Mouse (Mus musculus) limb, embryonic 13.5 days (tissue): ENCODE results near the gene 4930568D16Rik. TPM values are rescaled to one million over a fixed set of nuclear protein-coding genes. Genes with fewer than 3 reads are reported as not detected.

ENCODE experiments used
- ATAC-seq: fragments of 200-750 bp; cut with Nextera tagmentation; 2 replicates; pipeline ENCODE4 v1.8.0; 2017; ENCODE audit warnings: low read depth, moderate number of reproducible peaks, moderate TSS enrichment; ENCODE audit not compliant: low FRiP score
- H3K27ac ChIP-seq: fragments of 300-500 bp; sonication (generic); 2 replicates; pipeline ENCODE4 v1.5.1; 2015; ENCODE audit warnings: inconsistent platforms, mild to moderate bottlenecking, moderate library complexity
- H3K27me3 ChIP-seq: fragments of 300-500 bp; sonication (generic); 2 replicates; pipeline ENCODE4 v1.6.1; 2015; ENCODE audit warnings: mild to moderate bottlenecking, inconsistent platforms
- H3K36me3 ChIP-seq: fragments of 300-500 bp; sonication (generic); 2 replicates; pipeline ENCODE4 v1.6.1; 2015; ENCODE audit warnings: inconsistent platforms, mild to moderate bottlenecking, moderate library complexity
- H3K4me1 ChIP-seq: fragments of 300-500 bp; sonication (generic); 2 replicates; pipeline ENCODE4 v1.6.1; 2015; ENCODE audit warnings: inconsistent platforms
- H3K4me2 ChIP-seq: fragments of 300-500 bp; sonication (generic); replicated peaks from 2 replicates; pipeline ENCODE4 v1.6.1; 2015; ENCODE audit warnings: inconsistent platforms, mild to moderate bottlenecking, moderate library complexity
- H3K4me3 ChIP-seq: fragments of 300-500 bp; sonication (generic); 2 replicates; pipeline ENCODE4 v1.5.1; 2015; ENCODE audit warnings: moderate library complexity, mild to moderate bottlenecking, inconsistent platforms
- H3K9ac ChIP-seq: fragments of 300-500 bp; sonication (generic); 2 replicates; pipeline ENCODE4 v1.6.1; 2015; ENCODE audit warnings: mild to moderate bottlenecking, inconsistent platforms
- H3K9me3 ChIP-seq: fragments of 300-500 bp; sonication (generic); 2 replicates; pipeline ENCODE4 v1.6.1; 2016; ENCODE audit warnings: inconsistent platforms
- WGBS: fragments of 180-500 bp; shearing (Covaris S2); methylation state at CpG from one replicate; pipeline ENCODE4 v1.1.7; 2015; 5-methylcytosine and 5-hydroxymethylcytosine counted together
- polyA plus RNA-seq: library from polyadenylated mRNA; unstranded; fragments of >200 nt; fragmentation: Nextera tagmentation; extraction: Ambion mirVana; gene quantifications from 2 replicates; pipeline ENCODE4 v1.2.1, GENCODE M21; 2015

4930568D16Rik gene
- not detected in 2 replicates for polyA plus RNA-seq

DNA sequence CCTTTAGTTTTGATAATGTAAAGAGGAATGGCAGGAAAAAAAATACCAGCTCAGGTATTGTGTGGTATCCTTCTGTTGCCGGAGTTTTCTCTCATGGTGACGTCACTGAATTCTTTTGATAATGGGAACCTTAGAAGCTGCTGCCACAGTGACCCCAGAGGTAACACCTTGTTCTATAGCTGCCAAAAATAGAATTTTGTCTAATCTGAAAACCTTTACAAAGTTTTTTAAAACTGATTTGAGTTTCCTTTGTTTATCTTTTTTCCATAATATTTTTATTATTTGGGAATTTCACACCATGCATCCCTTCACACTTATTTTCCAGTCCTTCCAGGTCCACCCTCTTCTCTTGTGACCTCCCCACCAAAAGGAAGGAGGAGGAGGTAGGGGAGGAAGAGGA is at the start of gene 4930568D16Rik:
Gene 4930568D16Rik (minus strand): TSS at position 101 of the 400 bp plus-strand sequence.
- Histone ChIP-seq H3K4me3 (no peak within 1 kb of the TSS), H3K27ac (no peak within 1 kb of the TSS), H3K9ac (no peak within 1 kb of the TSS), H3K36me3 (no peaks in the 10 kb centered on the region), H3K9me3 (peaks cover 5% of the 10 kb centered on the region), H3K4me1 (no peaks in the 10 kb centered on the region; the same call in 1 of the 2 replicates), H3K4me2 (no peak within 1 kb of the TSS), H3K27me3 (no peaks in the 10 kb centered on the region)
- no peak for ATAC-seq
- WGBS, result 71% methylated on average over 2 of the region's 2 CpGs

DNA sequence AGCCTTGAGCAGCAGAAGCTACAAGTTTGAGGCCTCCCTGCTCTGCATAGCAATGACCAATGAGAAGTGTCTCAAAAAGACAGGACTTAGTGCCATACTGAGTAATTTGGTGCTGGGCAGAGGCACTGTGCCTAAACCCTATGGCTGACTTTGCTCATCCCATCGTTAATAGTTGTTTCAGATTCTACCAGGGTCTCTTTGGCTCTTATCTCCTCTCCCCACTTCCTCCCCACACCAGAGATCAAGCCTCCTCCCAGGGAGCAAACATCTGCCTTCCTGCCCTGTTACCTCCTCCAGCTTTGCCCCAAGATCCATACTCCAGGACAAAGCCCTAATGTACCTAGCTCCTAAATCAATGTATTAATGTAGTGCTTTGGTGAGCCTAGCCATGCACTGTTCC is 49.7 kb upstream of the 4930568D16Rik start:
- WGBS, result 80% methylated on average over 1 of the region's 1 CpGs
- Histone ChIP-seq H3K4me2 (no peak overlapping the region), H3K27ac (no peak overlapping the region), H3K36me3 (peaks cover 12% of the 10 kb centered on the region), H3K4me1 (no peaks in the 10 kb centered on the region), H3K4me3 (no peak overlapping the region), H3K9me3 (peaks cover 12% of the 10 kb centered on the region), H3K9ac (no peak overlapping the region), H3K27me3 (no peaks in the 10 kb centered on the region)
- no peak for ATAC-seq

DNA sequence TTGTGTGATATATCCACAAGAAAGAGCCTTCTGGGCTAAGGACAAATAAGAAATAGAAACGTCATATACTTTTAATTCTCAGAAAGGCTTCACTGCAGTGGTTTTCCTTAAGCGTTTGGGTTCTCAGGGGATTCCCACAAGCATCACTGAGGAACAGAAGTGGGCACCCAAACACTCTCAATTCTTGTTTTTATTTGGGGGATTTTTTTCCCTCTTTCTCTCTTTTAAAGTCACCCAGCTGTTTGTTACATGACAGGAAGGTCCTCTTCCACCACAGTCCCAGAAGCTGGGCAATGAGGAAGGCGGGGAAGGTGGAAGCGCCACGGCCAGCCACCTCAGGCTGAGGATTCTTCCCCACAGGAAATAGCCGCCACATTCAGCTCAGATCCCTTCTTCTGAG is 48.9 kb upstream of the 4930568D16Rik start:
- ATAC-seq, result no peak
- 84% methylated on average over 6 of the region's 6 CpGs for WGBS

DNA sequence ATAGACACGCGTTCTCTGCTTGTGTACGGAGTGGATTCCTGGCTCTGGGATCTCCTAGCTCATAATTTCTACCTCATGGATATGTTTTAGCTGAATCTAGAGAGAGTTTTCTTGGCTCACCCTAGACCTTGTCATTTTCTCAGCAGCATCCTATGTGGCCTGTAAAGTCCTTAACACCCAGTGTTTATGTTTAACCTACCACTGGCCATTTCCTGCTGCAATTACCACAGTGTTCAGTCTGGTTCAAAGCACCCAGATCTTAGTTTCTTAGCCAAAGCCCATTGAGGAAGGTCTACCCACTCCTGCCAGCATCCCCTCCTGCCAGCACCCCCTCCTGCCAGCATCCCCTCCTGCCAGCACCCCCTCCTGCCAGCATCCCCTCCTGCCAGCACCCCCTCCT is 45.3 kb upstream of the 4930568D16Rik start:
- no peak overlapping the region for H3K4me3 ChIP-seq
- H3K27ac ChIP-seq, result no peak overlapping the region
- no peak overlapping the region for H3K4me2 ChIP-seq
- H3K4me1 ChIP-seq, result no peaks in the 10 kb centered on the region
- 0 out of 2 replicates have a peak, but pooled peaks cover 3% of the 10 kb centered on the region for H3K36me3 ChIP-seq
- ATAC-seq, result no peak
- no peak overlapping the region for H3K9ac ChIP-seq
- H3K27me3 ChIP-seq, result no peaks in the 10 kb centered on the region
- 77% methylated on average over 3 of the region's 3 CpGs for WGBS
- H3K9me3 ChIP-seq, result no peaks in the 10 kb centered on the region

More for the DNA sequence above, 48.9 kb upstream of the 4930568D16Rik start:
- Histone ChIP-seq H3K4me3 (no peak overlapping the region), H3K27me3 (no peaks in the 10 kb centered on the region), H3K9me3 (peaks cover 12% of the 10 kb centered on the region), H3K36me3 (peaks cover 12% of the 10 kb centered on the region), H3K4me2 (no peak overlapping the region), H3K27ac (no peak overlapping the region), H3K4me1 (no peaks in the 10 kb centered on the region), H3K9ac (no peak overlapping the region)

DNA sequence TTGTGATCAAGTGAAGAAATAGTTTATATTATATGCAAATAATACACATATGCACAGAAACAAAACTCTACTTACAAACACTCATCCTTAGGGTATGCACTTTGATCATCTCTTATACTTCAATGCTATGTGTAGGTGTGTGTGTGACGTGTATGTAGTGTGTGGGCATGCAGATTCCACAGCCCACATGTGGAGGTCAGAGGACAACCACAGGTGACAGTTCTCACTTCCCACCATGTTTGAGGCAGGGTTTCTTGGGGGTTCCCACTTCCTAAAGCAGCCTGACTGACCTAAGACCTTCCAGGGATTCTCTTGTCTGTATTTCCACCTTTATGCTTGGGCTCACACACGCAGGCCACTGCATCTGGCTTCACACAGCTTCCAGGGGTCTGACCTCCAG is 44.7 kb upstream of the 4930568D16Rik start:
- Histone ChIP-seq H3K9ac (no peak overlapping the region), H3K9me3 (no peaks in the 10 kb centered on the region), H3K36me3 (0 out of 2 replicates have a peak, but pooled peaks cover 3% of the 10 kb centered on the region), H3K4me1 (no peaks in the 10 kb centered on the region), H3K27ac (no peak overlapping the region), H3K4me3 (no peak overlapping the region), H3K27me3 (no peaks in the 10 kb centered on the region), H3K4me2 (no peak overlapping the region)
- WGBS, result 75% methylated on average over 2 of the region's 2 CpGs
- no peak for ATAC-seq

DNA sequence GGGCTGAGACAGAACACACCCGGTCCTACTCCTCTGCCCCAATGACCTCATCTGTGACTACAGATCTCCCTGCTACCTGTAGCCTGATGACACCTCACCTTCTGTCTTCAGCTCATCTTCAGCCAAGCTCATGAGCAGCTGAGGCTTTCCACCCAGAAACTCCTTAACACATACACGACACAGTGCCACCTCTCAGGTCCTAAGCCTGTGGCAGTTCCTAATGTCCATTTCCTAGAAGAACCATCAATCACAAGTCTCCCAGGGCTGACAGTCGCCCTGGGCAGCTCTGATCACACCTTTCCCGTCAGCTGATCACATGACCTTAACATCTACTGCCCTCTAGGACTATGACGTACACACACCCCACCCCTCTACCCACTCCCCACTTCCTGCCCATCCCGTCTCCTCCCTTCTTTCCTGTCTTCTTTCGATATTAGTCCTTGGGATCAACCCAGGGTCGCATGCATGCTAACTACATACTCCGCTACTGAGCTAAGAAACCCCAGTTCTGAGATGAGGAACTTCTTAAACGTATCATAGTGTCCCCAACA is 44.2 kb upstream of the 4930568D16Rik start:
- WGBS, result 69% methylated on average over 10 of the region's 10 CpGs
- no peak overlapping the region for H3K9ac ChIP-seq
- H3K4me3 ChIP-seq, result no peak overlapping the region
- no peak overlapping the region for H3K27ac ChIP-seq
- H3K36me3 ChIP-seq, result 0 out of 2 replicates have a peak, but pooled peaks cover 3% of the 10 kb centered on the region
- no peak for ATAC-seq
- H3K4me2 ChIP-seq, result no peak overlapping the region
- H3K9me3 ChIP-seq, result no peaks in the 10 kb centered on the region
- no peaks in the 10 kb centered on the region for H3K4me1 ChIP-seq
- H3K27me3 ChIP-seq, result no peaks in the 10 kb centered on the region

DNA sequence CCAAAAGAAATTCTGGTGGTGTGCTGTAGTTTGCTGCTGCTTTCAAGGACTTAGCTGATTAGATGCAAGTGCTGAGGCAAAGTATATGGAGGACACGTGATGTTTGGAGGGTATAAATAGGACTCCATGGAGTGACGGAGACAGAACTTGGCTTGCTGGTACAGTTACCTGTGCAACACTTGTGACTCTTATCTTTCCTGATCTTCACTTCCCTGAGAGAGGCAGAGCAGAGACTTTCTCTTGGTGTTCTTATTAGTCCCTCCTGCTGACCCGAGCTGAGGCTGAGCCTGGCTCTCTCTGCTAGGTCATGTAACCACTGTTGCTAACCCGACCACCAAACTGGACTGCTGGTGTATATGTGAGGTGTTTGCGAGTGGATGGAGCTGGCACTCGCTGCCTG is 41.9 kb upstream of the 4930568D16Rik start:
- ATAC-seq, result no peak
- WGBS, result 90% methylated on average over 6 of the region's 6 CpGs
- H3K27ac ChIP-seq, result no peak overlapping the region
- no peak overlapping the region for H3K9ac ChIP-seq
- H3K27me3 ChIP-seq, result no peaks in the 10 kb centered on the region
- H3K4me1 ChIP-seq, result no peaks in the 10 kb centered on the region
- no peak overlapping the region for H3K4me2 ChIP-seq
- no peaks in the 10 kb centered on the region for H3K9me3 ChIP-seq
- no peak overlapping the region for H3K4me3 ChIP-seq
- 0 out of 2 replicates have a peak, but pooled peaks cover 3% of the 10 kb centered on the region for H3K36me3 ChIP-seq

DNA sequence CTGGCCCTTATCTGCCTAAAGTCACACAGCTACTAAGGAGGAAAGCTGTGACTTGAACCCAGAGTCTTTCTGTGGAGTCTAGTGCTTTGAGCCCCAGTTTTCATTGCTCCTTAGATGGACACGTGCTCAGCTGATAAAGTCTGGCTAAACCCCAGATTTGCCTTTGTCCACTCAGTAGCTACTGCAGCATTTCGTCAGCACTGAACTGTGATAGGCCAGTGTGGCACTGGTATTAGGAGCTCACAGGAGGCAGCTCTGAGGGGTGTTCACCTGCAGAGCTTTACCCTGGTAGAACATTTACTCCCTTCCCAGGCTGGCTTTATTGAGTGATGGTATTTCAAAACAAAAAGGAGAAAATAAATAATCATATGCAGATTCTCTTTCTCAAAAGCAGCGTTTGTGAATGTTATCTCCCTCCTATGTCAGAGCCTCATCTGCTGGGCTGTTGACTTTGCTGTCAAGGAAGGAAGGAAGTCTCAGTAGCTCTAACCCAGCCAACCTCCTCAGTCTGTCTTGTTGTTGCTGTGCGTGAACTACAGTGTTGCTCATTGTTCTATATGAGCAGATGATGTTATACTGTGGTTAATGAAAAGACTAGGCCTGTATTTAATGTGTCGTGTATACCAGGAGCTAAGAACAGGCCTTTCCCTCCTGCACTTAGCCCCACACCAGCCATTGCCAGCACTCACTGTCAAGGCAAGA is 41.0 kb upstream of the 4930568D16Rik start:
- H3K27me3 ChIP-seq, result no peaks in the 10 kb centered on the region
- H3K36me3 ChIP-seq, result 0 out of 2 replicates have a peak, but pooled peaks cover 3% of the 10 kb centered on the region
- H3K9ac ChIP-seq, result no peak overlapping the region
- H3K4me3 ChIP-seq, result no peak overlapping the region
- no peak overlapping the region for H3K27ac ChIP-seq
- 83% methylated on average over 5 of the region's 5 CpGs for WGBS
- no peaks in the 10 kb centered on the region for H3K4me1 ChIP-seq
- no peaks in the 10 kb centered on the region for H3K9me3 ChIP-seq
- no peak overlapping the region for H3K4me2 ChIP-seq
- no peak for ATAC-seq

DNA sequence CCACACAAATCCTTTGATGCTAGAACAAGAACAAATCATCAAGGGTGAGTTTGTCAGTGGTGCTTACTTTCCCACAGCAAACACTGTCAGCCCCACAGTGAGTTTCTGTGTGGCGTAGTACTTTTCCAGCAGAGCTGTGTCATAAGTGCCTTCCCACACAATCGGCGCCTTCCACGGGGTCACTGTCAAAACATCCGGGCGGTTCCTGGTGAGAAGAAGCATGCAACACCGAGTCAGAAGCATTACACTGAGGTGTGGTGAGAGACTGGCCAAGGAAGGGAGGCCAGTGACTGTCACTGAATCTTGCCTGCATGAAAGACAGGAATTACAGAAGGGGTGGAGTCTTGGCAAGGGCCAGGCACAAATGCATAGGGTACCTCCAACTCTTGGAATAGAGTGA is 40.3 kb upstream of the 4930568D16Rik start:
- Histone ChIP-seq H3K27ac (no peak overlapping the region), H3K9ac (no peak overlapping the region), H3K36me3 (0 out of 2 replicates have a peak, but pooled peaks cover 3% of the 10 kb centered on the region), H3K4me3 (no peak overlapping the region), H3K4me1 (no peaks in the 10 kb centered on the region), H3K9me3 (no peaks in the 10 kb centered on the region), H3K27me3 (no peaks in the 10 kb centered on the region), H3K4me2 (no peak overlapping the region)
- ATAC-seq, result no peak
- 83% methylated on average over 7 of the region's 7 CpGs for WGBS

DNA sequence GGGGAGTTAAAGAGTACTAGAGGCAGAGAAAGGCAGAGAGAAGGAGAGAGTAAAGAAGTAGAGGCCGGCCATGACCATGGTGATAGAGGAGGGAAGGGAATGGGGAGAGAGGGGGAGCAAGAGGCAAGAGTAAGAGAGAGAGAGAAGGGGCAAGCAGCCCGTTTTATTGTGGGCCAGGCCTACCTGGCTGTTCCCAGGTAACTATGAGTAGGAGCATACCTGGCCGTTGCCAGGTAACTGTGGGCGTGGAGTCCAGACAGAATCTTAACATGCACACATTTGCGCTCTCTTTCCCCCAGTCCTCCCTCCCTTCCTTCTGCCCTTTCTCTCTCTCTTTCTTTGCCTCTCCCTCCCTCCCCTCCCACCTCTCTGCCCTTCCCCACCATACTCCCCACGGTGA is 39.7 kb upstream of the 4930568D16Rik start:
- H3K4me2 ChIP-seq, result no peak overlapping the region
- H3K36me3 ChIP-seq, result 0 out of 2 replicates have a peak, but pooled peaks cover 6% of the 10 kb centered on the region
- H3K4me3 ChIP-seq, result no peak overlapping the region
- no peak overlapping the region for H3K27ac ChIP-seq
- no peak for ATAC-seq
- H3K9me3 ChIP-seq, result no peaks in the 10 kb centered on the region
- H3K9ac ChIP-seq, result no peak overlapping the region
- WGBS, result 86% methylated on average over 6 of the region's 6 CpGs
- no peaks in the 10 kb centered on the region for H3K27me3 ChIP-seq
- no peaks in the 10 kb centered on the region for H3K4me1 ChIP-seq

DNA sequence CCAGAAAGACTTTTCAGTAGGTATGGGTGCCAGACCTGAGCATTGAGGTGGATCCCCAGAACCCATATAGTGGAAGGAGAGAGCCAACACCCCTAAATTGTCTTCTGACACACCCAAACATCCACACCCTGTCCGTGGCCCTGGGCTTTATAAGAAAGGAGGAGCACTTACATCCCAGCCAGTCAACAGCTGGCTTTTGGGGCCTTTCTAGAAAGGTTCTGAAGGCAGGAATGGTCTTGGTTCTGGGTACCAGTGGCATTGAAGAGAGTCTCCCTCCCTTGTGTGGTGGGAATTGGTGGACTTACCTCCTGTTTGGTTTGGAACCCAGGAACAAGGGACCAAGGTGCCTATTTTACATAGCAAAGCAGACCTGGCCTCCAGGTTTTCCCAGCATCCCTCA is 39.1 kb upstream of the 4930568D16Rik start:
- no peak for ATAC-seq
- no peak overlapping the region for H3K27ac ChIP-seq
- no peak overlapping the region for H3K4me3 ChIP-seq
- 0 out of 2 replicates have a peak, but pooled peaks cover 7% of the 10 kb centered on the region for H3K36me3 ChIP-seq
- no peaks in the 10 kb centered on the region for H3K4me1 ChIP-seq
- no peak overlapping the region for H3K9ac ChIP-seq
- WGBS, result 64% methylated on average over 1 of the region's 1 CpGs
- H3K9me3 ChIP-seq, result no peaks in the 10 kb centered on the region
- H3K27me3 ChIP-seq, result no peaks in the 10 kb centered on the region
- no peak overlapping the region for H3K4me2 ChIP-seq

DNA sequence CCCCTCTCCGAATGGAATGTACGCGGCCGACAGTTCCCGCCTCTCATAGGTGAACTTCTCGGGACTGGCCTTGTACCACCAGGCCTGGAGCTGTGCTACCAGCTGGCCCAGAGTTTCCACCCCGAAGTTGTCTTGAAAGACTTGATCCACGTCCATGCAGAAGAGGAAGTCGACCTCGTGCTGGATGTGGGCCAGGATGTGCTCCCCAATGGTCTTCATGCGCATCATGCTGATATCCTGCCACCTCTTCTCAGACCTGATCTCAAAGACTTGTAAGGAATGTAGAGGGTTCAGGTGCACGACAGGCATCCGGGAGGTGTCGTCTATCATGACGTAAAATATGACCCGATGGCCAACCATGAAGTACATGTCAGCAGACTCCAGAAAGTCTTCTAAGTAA is 34.9 kb upstream of the 4930568D16Rik start:
- Histone ChIP-seq H3K9me3 (no peaks in the 10 kb centered on the region), H3K27me3 (no peaks in the 10 kb centered on the region), H3K36me3 (0 out of 2 replicates have a peak, but pooled peaks cover 4% of the 10 kb centered on the region), H3K9ac (no peak overlapping the region), H3K27ac (no peak overlapping the region), H3K4me2 (no peak overlapping the region), H3K4me3 (no peak overlapping the region), H3K4me1 (no peaks in the 10 kb centered on the region)
- WGBS, result 93% methylated on average over 16 of the region's 16 CpGs
- ATAC-seq, result no peak
